ENCODE assay signal across 13 mouse cellular contexts in the genomic region with DNA sequence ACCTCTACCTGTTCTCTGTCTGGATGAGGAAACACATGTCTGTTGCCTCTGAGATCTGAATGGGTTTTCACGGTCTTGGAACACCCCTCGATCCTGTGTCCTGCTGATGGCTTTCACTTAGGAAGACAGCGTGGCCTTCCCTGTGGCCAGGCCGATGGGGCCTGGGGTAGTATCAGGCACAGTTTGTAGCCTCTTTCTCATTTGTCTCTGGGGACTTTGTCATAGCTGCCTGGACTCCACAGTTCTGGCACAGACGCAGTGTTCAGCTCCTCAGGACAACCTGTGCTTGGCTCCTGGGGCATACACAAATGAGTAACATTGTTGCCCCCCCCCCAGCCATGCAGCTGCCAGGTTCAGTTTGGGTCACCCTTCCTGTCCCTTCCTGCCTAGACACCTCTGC. TPM values are rescaled to one million over a fixed set of nuclear protein-coding genes. Genes with fewer than 3 reads are reported as not detected.
DNase-seq lines count a peak whose midpoint lies in the region; ATAC-seq and TF ChIP-seq lines count a peak whose summit lies in the region.
"Had no signal": no experiment of that assay in that cellular context is flagged by ENCODE, and none has a peak within 500 bp of the region (broad histone marks: within the 10 kb centered on the region; RNA-seq: fewer than 3 reads in every experiment).

No protein-coding gene starts in this region.

- H3K4me3 ChIP-seq in gastrocnemius, adult 2 months = no peak overlapping the region
- H3K4me3 ChIP-seq in hindbrain, postnatal 0 days (ENCODE audit: low read length) = no peak overlapping the region
- H3K4me3 ChIP-seq in hindbrain, embryonic 13.5 days = no peak overlapping the region
- H3K4me3 ChIP-seq in testis, adult 2 months (ENCODE audit: control insufficient read depth, low read depth, low read length) = no peak overlapping the region
- H3K4me3 ChIP-seq: liver, embryonic 15.5 days had no signal

- H3K36me3 ChIP-seq in hindbrain, postnatal 0 days (ENCODE audit: insufficient read depth, low read length) = no peaks in the 10 kb centered on the region
- H3K36me3 ChIP-seq in hindbrain, embryonic 13.5 days = no peaks in the 10 kb centered on the region
- H3K36me3 ChIP-seq in testis, adult 2 months (ENCODE audit: control insufficient read depth, insufficient read depth, low read length) = no peaks in the 10 kb centered on the region
- H3K36me3 ChIP-seq: liver, embryonic 15.5 days had no signal

- H3K9me3 ChIP-seq in hindbrain, postnatal 0 days (ENCODE audit: low read length) = no peaks in the 10 kb centered on the region
- no peaks in the 10 kb centered on the region for H3K9me3 ChIP-seq in hindbrain, embryonic 13.5 days
- H3K9me3 ChIP-seq: liver, embryonic 15.5 days had no signal

- DNase-seq in gastrocnemius, adult 2 months = peak; percentile 42
- DNase-seq in gastrocnemius, postnatal 10 days = no peak
- DNase-seq in hindbrain, postnatal 0 days (ENCODE audit: low spot score) = peak; percentile 15
- no peak for DNase-seq in testis, postnatal 10 days (ENCODE audit: low spot score)
- DNase-seq in adrenal gland, postnatal 25 days = no peak
- DNase-seq in embryo, embryonic 9.5 days (ENCODE audit: extremely low spot score) = no peak
- DNase-seq: thymus, adult 18-20 months had no signal

- 44% methylated on average over 5 of the region's 5 CpGs for WGBS in hindbrain, postnatal 0 days
- 85% methylated on average over 5 of the region's 5 CpGs for WGBS in hindbrain, embryonic 13.5 days

- no peaks in the 10 kb centered on the region for H3K27me3 ChIP-seq in hindbrain, postnatal 0 days (ENCODE audit: insufficient read depth, low read length)
- peaks cover 11% of the 10 kb centered on the region; the same call in 1 of the 2 replicates for H3K27me3 ChIP-seq in hindbrain, embryonic 13.5 days
- H3K27me3 ChIP-seq in testis, adult 2 months (ENCODE audit: control insufficient read depth, insufficient read depth, low read length) = no peaks in the 10 kb centered on the region
- H3K27me3 ChIP-seq: liver, embryonic 15.5 days had no signal

- H3K27ac ChIP-seq in gastrocnemius, adult 2 months = peak overlapping the region; percentile 68
- peak overlapping the region; percentile 66; the same call in 1 of the 2 replicates for H3K27ac ChIP-seq in hindbrain, postnatal 0 days
- no peak overlapping the region for H3K27ac ChIP-seq in hindbrain, embryonic 13.5 days
- H3K27ac ChIP-seq in testis, adult 2 months (ENCODE audit: control insufficient read depth, insufficient read depth, low read depth, low read length) = peak overlapping the region; percentile 56; the same call in 1 of the 2 replicates
- H3K27ac ChIP-seq: liver, embryonic 15.5 days had no signal

- TF ChIP-seq POLR2A in testis, adult 2 months (IDR thresholded peaks at IDR 0.05; ENCODE audit: control insufficient read depth, low read depth, low read length) = no peak

- H3K9ac ChIP-seq in hindbrain, postnatal 0 days (replicated peaks; ENCODE audit: low read length) = no peak overlapping the region
- H3K9ac ChIP-seq in hindbrain, embryonic 13.5 days = no peak overlapping the region
- H3K9ac ChIP-seq: forebrain, postnatal 0 days; liver, embryonic 15.5 days had no signal

- H3K4me1 ChIP-seq in hindbrain, postnatal 0 days (ENCODE audit: insufficient read depth, low read length) = peaks cover 23% of the 10 kb centered on the region
- peaks cover 38% of the 10 kb centered on the region for H3K4me1 ChIP-seq in hindbrain, embryonic 13.5 days (replicated peaks)
- H3K4me1 ChIP-seq in testis, adult 2 months (ENCODE audit: control insufficient read depth, insufficient read depth, low read length) = peaks cover 7% of the 10 kb centered on the region

- no peak overlapping the region for H3K4me2 ChIP-seq in hindbrain, postnatal 0 days (ENCODE audit: low read depth, low read length)
- no peak overlapping the region for H3K4me2 ChIP-seq in hindbrain, embryonic 13.5 days
- H3K4me2 ChIP-seq: liver, embryonic 15.5 days had no signal

- peak; percentile 22; the same call in 1 of the 2 replicates for ATAC-seq in hindbrain, postnatal 0 days
- ATAC-seq in hindbrain, embryonic 13.5 days (ENCODE audit: low FRiP score) = no peak

- intact Hi-C loops in gastrocnemius, adult 2 months (cut with DNase I) = no loop called here

- TF ChIP-seq CTCF in gastrocnemius, adult 2 months (IDR thresholded peaks at IDR 0.05) = no peak
- no peak for TF ChIP-seq CTCF in hindbrain, postnatal 0 days (IDR thresholded peaks at IDR 0.05; ENCODE audit: low read depth)
- TF ChIP-seq CTCF in testis, adult 2 months (IDR thresholded peaks at IDR 0.05; ENCODE audit: control insufficient read depth, insufficient read depth, insufficient replicate concordance, low read depth, low read length) = no peak

RNA-seq across cellular contexts. Expression of gene Pgf, which starts 17.5 kb away (rescaled TPM):
- total RNA-seq in gastrocnemius, adult 2 months (2021) = 1 to 10 TPM; 1.5 to 1.8 TPM
- 1 to 10 TPM; 2.4 to 4.0 TPM for total RNA-seq in gastrocnemius, postnatal 10 days (2021)
- total RNA-seq in hindbrain, postnatal 0 days (2014; rRNA removed) = 2.9 and 5.0 TPM in 2 replicates
- polyA plus RNA-seq in hindbrain, postnatal 0 days (2015; fragmentation: Nextera tagmentation; extraction: Ambion mirVana) = 10.0 TPM in 2 replicates
- 7.5 and 9.4 TPM in 2 replicates for polyA plus RNA-seq in hindbrain, embryonic 13.5 days (2015; fragmentation: Nextera tagmentation; extraction: Ambion mirVana)
- polyA plus RNA-seq in testis, adult 2 months (2012; rRNA removed) = 2.3 and 3.6 TPM in 2 replicates
- total RNA-seq in adrenal gland, postnatal 25 days (2021) = 1.4 and 1.8 TPM in 2 replicates
- total RNA-seq: common myeloid progenitor, adult 5-6 weeks; megakaryocyte-erythroid progenitor cell, adult 5-6 weeks had no signal

RNA-seq across cellular contexts. Expression of gene Eif2b2, which starts 24.2 kb away (rescaled TPM):
- total RNA-seq in gastrocnemius, adult 2 months (2021) = 10 to 100 TPM; 56.1 to 63.1 TPM
- 10 to 100 TPM; 76.1 to 95.2 TPM for total RNA-seq in gastrocnemius, postnatal 10 days (2021)
- 38.9 and 91.0 TPM in 2 replicates for total RNA-seq in hindbrain, postnatal 0 days (2014; rRNA removed)
- 86.6 and 87.9 TPM in 2 replicates for polyA plus RNA-seq in hindbrain, postnatal 0 days (2015; fragmentation: Nextera tagmentation; extraction: Ambion mirVana)
- polyA plus RNA-seq in hindbrain, embryonic 13.5 days (2015; fragmentation: Nextera tagmentation; extraction: Ambion mirVana) = 84.4 and 84.5 TPM in 2 replicates
- polyA plus RNA-seq in testis, adult 2 months (2012; rRNA removed) = 52.6 and 54.0 TPM in 2 replicates
- 68.0 and 83.9 TPM in 2 replicates for total RNA-seq in adrenal gland, postnatal 25 days (2021)

RNA-seq across cellular contexts. Expression of gene Rps6kl1, which starts 44.0 kb away (rescaled TPM):
- 1 to 10 TPM in 1 of 2 experiments, under 1 TPM in 1; 0.94 to 1.1 TPM for total RNA-seq in gastrocnemius, adult 2 months (2021)
- total RNA-seq in gastrocnemius, postnatal 10 days (2021) = under 1 TPM; 0.33 to 0.68 TPM
- 42.0 TPM in 2 replicates for total RNA-seq in hindbrain, postnatal 0 days (2014; rRNA removed)
- 29.3 and 30.8 TPM in 2 replicates for polyA plus RNA-seq in hindbrain, postnatal 0 days (2015; fragmentation: Nextera tagmentation; extraction: Ambion mirVana)
- polyA plus RNA-seq in hindbrain, embryonic 13.5 days (2015; fragmentation: Nextera tagmentation; extraction: Ambion mirVana) = 23.3 and 24.1 TPM in 2 replicates
- 0.04 and 0.05 TPM in 2 replicates for polyA plus RNA-seq in testis, adult 2 months (2012; rRNA removed)
- 1.0 and 1.1 TPM in 2 replicates for total RNA-seq in adrenal gland, postnatal 25 days (2021)
- total RNA-seq: common myeloid progenitor, adult 5-6 weeks; megakaryocyte-erythroid progenitor cell, adult 5-6 weeks had no signal

Comparison
In these comparisons a context has a peak if more than half of its experiments do, and no peak if none do; other contexts are left out.
1. DNase-seq: peak in gastrocnemius, adult 2 months (single experiment) and hindbrain, postnatal 0 days (single experiment); none in gastrocnemius, postnatal 10 days (single experiment), testis, postnatal 10 days (single experiment), adrenal gland, postnatal 25 days (single experiment) and embryo, embryonic 9.5 days (single experiment).
2. RNA of gene Rps6kl1, which starts 44.0 kb away (total RNA-seq): 42.0 TPM in hindbrain, postnatal 0 days; 0.94 to 1.1 TPM in gastrocnemius, adult 2 months, 1.0 to 1.1 TPM in adrenal gland, postnatal 25 days and 0.33 to 0.68 TPM in gastrocnemius, postnatal 10 days; every median in the first group is over 10 times any median in the second.